Mouse (Mus musculus): ENCODE data around the gene Cpn2.

The Cpn2 gene

DNA sequence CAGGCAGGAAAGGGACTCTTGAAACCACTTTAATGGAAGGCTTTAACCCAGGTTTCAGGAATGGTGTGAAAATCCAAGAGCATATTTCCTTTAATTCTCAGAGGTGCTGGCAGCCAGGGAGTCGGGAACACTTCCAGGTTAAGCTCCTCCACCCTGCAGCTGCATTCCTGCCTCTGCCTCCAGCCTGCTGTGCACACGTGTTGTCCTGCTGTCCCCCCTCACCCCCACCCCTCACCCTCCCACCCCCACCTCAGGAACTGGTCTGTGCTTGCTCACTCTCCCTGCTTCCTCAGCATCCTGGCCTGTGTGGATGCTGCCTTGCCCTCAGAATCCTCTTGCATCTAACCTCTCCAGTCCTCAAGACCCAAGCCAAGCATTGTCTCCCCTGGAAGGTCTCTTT is 25.7 kb downstream of the Cpn2 start:
- DNase-seq (ENCODE audit: low read depth, low spot score): no peak

DNA sequence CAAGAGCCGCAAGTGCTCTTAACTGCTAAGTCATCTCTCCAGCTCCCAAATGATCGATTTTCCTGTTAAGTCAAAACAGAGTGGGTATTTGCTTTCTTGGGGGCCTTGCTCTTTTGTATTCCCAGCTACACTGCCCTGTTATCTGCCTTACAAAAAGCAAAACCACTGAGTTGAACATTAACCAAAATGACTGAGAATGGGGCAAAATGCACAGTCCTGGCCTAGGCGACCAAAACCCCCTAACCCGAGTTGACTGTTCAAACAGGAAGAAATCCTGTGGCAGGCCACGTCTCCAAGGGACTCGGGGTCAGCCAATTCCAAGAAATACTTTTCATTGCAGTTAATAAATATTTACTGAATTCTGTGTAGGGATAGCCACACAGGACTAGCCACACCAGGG is 28.5 kb downstream of the Cpn2 start:
- DNase-seq (ENCODE audit: low read depth, low spot score): no peak

DNA sequence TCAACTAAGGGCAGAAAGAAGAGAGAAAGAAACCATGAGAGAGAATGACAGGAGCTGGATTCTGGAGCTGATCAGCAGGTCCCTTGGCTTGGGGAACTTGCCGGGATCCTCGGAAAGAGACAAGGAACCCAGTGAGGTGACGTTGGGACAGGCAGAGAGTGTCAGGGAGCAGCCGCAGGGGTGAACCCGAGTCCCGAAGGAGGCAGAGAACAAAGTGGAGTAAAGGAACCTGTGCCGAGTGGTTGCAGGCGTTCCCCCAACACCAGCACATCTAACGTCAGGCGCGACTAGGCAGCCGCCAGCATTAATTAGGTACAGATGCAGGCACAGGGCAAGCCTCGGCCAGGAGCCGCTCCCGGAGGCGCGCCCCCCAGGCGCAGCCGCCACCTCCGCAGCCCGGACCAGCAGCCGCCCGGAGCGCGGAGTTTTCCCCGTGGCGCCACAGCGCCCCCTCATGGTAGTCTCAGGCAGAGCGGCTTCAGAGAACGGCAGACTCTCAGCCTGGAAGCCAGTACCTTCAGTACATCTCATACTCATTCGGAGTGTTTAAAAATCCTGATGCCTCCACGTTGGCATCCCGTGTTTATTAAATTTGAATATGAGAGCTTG is 31.1 kb downstream of the Cpn2 start:
- peak; percentile 89 for DNase-seq (ENCODE audit: low read depth, low spot score)

DNA sequence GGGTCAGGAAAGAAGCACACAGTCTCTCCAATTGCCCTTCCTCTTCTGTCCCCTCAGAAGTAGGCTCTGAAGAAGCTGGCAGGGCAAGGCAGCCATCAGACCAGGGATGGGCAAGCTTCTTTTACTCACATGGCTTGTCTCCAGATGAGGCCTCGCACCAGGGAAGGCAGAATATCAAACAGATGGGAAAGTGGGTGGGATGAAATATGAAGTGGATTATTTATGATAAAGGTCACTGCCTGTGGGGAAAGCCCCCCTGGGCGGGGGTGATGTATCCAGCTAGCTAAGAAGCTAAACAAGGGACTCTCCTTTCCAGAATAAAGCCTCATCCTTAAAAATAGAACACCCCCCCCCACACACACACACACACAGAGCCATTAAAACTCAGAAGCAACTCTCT is 31.7 kb downstream of the Cpn2 start:
- DNase-seq (ENCODE audit: low read depth, low spot score): no peak

DNA sequence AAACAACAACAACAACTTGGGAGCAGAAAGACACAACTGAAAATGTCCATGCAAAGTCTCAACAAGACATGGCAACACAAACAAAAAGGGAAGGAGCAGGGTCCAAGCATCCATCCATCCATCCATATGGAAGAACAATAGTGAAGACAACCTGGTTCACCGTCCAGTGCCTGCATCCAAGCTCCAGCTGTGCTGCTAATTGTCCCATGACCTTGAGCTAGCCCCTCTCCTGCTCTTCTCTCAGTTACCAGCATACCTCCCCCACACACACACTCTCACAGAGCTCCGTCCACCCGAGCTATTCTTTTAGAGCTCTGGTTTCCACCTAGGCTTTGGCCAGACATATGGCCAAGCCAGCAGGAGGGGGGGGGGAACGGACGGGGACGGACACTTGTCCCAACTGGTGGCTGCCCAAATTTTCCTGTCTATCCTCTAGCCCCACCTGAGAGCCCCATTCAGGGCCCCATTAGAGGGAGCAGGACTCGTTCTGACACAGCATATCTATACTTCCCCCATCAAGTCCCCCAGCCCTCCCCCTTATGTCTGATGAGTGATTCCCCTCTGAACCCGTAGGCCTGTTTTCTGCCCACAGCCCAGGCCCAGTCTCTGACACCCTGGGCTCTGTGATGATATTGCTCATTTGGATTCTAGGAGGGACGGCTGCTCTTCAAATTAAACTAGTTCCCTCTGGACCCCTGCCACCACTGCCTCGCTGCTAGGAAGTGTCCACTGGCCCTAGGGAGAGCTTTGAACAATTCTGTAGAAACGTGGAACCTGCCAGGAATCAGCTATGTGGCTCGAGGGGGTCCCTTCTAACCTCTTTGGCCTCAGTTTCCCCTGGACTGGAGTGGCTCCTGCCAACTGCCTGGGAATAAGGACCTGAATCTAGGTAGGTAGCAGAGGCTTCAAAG is 32.4 kb downstream of the Cpn2 start:
- DNase-seq (ENCODE audit: low read depth, low spot score): peak; percentile 56

DNA sequence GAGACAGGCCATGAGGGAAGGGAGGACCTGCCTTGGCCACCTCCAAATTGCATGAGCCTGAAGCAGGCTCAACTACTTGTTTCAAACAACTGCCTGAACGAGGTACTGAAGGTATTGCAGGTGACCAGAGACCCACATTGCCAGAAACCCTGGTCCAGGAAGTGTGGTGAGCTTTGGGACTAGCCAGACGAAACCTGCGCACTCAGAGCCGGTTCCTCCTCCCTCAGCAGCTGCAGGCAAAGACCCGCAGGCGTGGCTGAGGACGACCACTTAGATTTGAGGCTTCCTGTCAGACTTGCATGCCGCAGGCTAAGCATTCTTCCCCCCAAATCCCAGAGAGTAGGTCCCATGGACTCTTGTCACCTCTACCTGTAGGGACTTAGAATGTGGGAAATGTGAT is 33.2 kb downstream of the Cpn2 start:
- no peak for DNase-seq (ENCODE audit: low read depth, low spot score)

DNA sequence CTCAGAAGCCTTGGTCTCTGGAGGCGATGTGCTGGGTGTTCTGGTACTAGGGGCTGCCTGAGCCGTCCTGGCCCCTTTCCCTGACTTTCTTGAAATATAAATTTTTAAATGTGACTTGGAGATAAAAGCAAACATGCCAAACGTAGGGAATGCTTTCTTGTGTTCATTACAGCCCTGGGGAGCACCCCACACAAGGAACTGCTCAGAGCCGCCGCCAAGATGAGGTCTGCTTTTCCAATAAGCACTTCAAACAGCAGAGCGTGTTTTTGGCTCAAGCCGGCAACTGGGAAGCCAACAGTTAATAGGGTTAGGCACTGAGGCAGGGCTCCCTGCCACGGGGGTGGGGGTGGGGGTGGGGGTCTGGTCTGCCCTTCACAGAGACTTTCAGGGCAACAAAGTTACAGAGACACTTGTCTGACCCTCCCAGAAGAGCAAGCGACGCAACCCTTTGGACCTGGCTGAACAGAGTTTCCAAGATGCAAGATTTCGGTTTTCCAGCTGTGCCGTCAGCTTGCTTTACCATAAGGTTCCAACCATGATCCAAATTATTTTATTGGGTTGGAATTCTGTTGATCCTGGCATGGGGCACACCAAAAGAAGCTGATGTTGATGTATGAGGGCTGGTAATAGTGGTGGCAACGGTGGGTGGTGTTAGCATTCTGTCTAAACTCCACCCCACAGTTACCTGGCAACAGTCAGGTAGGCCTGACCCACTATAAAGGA is 35.3 kb downstream of the Cpn2 start:
- no peak for DNase-seq (ENCODE audit: low read depth, low spot score)

DNA sequence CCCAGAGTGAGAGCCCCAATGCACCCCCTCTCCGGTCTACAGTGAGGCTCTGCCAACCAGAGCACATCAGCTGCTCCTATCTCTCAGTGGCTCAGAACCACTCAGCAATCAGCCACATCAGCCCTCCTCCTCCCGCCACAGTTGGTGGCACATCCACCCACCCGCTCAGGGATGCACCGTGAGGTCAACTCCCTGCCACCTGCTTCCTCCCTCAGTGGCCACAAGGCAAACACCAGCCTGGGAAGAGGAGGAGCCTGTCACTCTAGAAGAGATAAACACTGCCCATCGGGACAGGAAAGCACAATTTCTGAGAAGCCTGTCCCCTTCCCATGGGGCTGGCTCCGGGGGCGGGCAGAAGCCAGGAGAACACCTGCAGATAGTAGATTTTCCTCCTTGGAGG is 39.9 kb downstream of the Cpn2 start:
- DNase-seq (ENCODE audit: low read depth, low spot score): no peak

DNA sequence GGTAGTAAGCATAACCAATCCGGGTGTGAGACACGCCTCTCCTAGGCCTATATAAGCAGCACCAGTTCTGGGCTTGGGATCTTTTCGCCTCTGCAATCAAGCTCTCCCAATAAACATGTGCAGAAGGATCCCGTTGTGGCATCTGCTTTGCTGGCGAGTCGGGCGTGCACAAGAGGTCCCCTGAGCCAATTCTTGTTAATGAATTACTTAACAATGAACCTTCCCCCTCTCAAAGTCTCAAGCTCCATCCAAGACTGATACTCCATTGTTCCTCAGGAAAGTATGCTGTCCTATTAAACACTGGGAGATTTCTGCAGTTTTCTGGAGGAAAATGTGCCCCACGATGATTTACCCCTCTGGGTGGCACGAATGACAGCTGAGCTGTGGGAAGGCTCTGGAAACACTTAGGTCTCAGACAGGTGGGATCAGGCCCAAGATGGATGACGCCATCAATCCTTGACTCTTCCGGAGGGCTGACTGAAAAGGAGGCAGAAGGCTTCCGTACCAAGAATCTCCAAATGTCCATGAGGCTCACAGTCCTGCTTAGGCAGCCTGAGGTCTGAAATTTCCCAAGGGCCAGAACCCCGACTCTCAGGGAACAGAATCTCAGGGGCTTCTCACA is 46.0 kb downstream of the Cpn2 start:
- no peak for DNase-seq (ENCODE audit: low read depth, low spot score)

DNA sequence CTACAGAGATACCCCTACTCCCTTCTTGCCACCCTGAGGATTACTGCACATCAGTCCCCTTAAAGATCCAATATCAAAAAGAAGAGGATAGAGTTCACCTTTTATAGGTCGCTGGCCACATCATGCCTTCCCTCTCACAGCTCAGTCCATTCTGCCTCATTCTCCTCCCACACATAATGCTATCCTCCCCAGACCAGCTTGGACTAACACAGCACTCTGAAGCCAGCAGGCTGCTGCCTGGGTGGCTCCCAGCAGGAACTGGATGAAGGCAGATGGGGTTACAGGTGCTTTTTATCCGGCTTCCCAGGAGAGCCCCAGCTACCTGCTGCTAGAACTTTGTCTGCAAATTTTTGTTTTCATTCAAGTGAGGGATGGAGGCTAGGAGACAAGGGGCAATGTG is 51.5 kb downstream of the Cpn2 start:
- no peak for DNase-seq (ENCODE audit: low read depth, low spot score)

DNA sequence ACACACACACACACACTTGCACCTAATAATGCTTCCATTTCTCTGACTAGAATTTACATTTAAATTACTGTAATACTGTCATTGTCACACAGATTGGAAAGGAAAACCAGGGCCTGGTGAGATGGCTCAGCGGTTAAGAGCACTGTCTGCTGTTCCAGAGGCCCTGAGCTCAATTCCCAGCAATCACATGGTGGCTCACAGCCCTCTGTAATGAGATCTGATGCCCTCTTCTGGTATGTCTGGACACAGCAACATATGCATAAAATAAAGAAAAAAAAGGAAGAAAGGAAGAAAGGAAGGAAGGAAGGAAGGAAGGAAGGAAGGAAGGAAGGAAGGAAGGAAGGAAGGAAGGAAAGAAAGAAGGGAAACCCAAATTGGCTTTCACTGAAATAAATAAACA is 53.7 kb downstream of the Cpn2 start:
- DNase-seq (ENCODE audit: low read depth, low spot score): peak; percentile 64

DNA sequence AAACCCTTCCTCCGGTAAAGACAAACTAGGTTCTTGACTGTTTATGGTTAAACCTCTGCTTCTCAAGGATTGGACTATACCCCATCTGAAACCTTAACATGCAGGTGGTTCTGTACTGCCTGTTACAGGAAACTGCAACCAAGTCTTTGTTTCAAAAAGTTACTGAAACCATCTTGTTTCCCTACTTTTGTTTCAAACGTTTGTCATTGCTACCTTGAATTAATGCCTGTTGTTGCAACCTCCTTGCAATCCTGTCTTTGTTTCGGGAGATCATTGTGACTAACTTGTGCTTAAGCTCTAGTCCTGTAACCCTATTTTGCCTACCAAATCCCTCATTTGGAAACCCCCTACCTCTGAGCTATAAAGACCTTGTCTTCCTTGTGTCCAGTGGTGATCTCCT is 55.3 kb downstream of the Cpn2 start:
- DNase-seq (ENCODE audit: low read depth, low spot score): no peak

DNA sequence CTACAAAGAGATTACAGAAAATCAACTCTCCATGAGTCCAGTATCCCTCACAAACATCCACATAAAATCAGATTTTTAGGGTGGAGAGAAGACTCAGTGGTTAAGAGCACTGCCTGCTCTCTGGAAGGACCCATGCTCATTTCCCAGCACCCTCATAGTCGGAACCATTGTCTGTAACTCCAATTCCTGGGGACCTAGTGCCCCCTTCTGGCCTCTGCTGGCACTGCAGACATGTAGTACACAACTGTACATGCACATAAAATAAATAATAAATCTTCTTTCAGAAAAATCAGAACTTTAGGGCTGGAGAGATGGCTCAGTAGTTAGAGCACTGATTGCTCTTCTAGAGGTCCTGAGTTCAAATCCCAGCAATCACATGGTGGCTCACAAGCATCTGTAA is 58.0 kb downstream of the Cpn2 start:
- no peak for DNase-seq (ENCODE audit: low read depth, low spot score)

DNA sequence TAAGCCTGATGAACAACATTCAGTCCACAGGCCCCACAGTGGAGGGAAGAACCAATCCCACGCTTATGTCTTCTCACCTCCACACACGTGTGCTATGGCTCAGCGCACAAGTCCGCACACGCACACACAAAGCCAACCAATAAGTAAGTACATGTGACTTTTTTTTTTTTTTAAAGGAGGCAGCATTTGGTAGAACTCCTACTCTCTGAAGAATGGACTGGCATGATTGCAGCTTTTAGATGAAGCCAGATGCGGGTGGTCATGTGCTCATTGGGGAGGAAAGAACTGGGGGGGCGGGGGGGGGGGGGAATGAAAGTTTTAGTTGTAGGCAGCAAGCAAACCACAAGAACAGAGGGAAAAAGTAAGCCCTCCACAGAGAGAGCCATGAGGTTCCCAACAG is 59.3 kb downstream of the Cpn2 start:
- DNase-seq (ENCODE audit: low read depth, low spot score): no peak

DNA sequence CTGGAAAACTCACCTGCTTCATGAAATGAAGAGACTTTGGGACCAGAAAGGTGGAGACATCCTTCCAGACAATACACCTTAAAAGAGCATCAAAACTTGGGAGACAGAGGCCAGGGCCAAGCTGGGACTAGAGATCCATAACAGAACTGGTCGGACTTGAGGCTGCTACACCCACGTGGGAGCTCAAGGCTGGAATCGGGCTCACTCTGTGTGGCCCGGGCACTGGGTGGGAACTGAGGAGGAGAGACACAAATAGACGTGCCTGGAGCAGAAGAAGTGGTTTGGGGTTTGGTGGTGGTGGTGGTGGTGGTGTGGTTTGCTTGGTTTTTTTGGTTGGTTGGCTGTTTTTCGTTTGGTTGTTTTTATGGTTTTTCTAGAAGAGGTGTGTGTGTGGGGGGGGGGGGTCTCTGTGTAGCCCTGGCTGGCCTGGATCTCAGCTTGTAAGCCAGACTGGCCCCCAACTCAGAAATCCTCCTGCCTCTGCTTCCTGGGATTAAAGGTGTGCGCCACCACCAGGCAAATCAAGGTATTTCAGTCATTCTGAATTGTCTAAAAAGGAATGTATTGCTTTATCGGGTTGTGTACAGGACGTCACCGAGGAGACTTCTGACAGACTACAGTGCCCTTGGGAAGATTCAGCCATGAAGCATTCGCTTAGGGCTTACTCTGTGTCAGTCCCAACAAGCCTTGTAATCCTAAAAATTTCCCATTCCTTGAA is 60.0 kb downstream of the Cpn2 start:
- DNase-seq (ENCODE audit: low read depth, low spot score): peak; percentile 79
